Mouse (Mus musculus) embryonic fibroblast, embryonic 13.5 days (primary cell): ENCODE results near the gene Cap1.

Experiments
- CTCF ChIP-seq: IDR thresholded peaks from 2 replicates; pipeline ENCODE4 v1.5.1; 2011; ENCODE audit warnings: mild to moderate bottlenecking, control low read depth, low read length, moderate library complexity, borderline replicate concordance; ENCODE audit not compliant: insufficient read depth
- POLR2A ChIP-seq: IDR thresholded peaks from 2 replicates; pipeline ENCODE4 v1.6.1; 2011; ENCODE audit warnings: low read depth, mild to moderate bottlenecking, control low read depth, low read length, moderate library complexity

GRCm38 (mm10) chr4:122868041-122868440 is 17.8 kb downstream of the Cap1 start:
- TF ChIP-seq POLR2A: no peak
- TF ChIP-seq CTCF: no peak
